Comparison of ENCODE assay signal across 10 mouse cellular contexts in genomic region chr9:63754039-63754438, GRCm38 (mm10). TPM values are rescaled to one million over a fixed set of nuclear protein-coding genes. Genes with fewer than 3 reads are reported as not detected.
DNase-seq lines count a peak whose midpoint lies in the region; ATAC-seq and TF ChIP-seq lines count a peak whose summit lies in the region.
"Had no signal": no experiment of that assay in that cellular context is flagged by ENCODE, and none has a peak within 500 bp of the region (broad histone marks: within the 10 kb centered on the region; RNA-seq: fewer than 3 reads in every experiment).

No protein-coding gene starts in this region.

- TF ChIP-seq POLR2A in cortical plate, adult 2 months (IDR thresholded peaks at IDR 0.05; ENCODE audit: extremely low read depth, insufficient read depth, low read length) = no peak

- H3K36me3 ChIP-seq in heart, embryonic 15.5 days = no peaks in the 10 kb centered on the region
- no peaks in the 10 kb centered on the region for H3K36me3 ChIP-seq in forebrain, postnatal 0 days (ENCODE audit: insufficient read depth)
- peaks cover 4% of the 10 kb centered on the region; the same call in 1 of the 2 replicates for H3K36me3 ChIP-seq in limb, embryonic 13.5 days

- no peak overlapping the region for H3K27ac ChIP-seq in heart, embryonic 15.5 days
- no peak overlapping the region for H3K27ac ChIP-seq in cortical plate, adult 2 months (ENCODE audit: insufficient read depth, low read length)
- H3K27ac ChIP-seq in forebrain, postnatal 0 days (ENCODE audit: low read depth, low read length) = no peak overlapping the region
- H3K27ac ChIP-seq in limb, embryonic 13.5 days = no peak overlapping the region
- H3K27ac ChIP-seq: liver, embryonic 14.5 days had no signal

- H3K9ac ChIP-seq in heart, embryonic 15.5 days = no peak overlapping the region; the same call in 1 of the 2 replicates
- no peak overlapping the region for H3K9ac ChIP-seq in forebrain, postnatal 0 days
- peak overlapping the region; percentile 99; the same call in 1 of the 2 replicates for H3K9ac ChIP-seq in limb, embryonic 13.5 days
- H3K9ac ChIP-seq: liver, embryonic 14.5 days had no signal

- H3K4me1 ChIP-seq in heart, embryonic 15.5 days (replicated peaks) = peaks cover 77% of the 10 kb centered on the region
- H3K4me1 ChIP-seq in cortical plate, adult 2 months (ENCODE audit: control insufficient read depth, insufficient read depth, low read length) = peaks cover 12% of the 10 kb centered on the region
- peaks cover 24% of the 10 kb centered on the region for H3K4me1 ChIP-seq in forebrain, postnatal 0 days (ENCODE audit: insufficient read depth)
- H3K4me1 ChIP-seq in limb, embryonic 13.5 days = peaks cover 76% of the 10 kb centered on the region

- peak overlapping the region; percentile 76 for H3K4me2 ChIP-seq in heart, embryonic 15.5 days
- peak overlapping the region; percentile 99; the same call in 1 of the 2 replicates for H3K4me2 ChIP-seq in forebrain, postnatal 0 days (ENCODE audit: low read depth)
- peak overlapping the region; percentile 95 for H3K4me2 ChIP-seq in limb, embryonic 13.5 days (replicated peaks)

- no peak for ATAC-seq in heart, embryonic 15.5 days (replicated peaks; ENCODE audit: insufficient number of reproducible peaks, insufficient read depth, low FRiP score, low read depth)
- ATAC-seq in forebrain, postnatal 0 days = no peak
- no peak for ATAC-seq in limb, embryonic 13.5 days (ENCODE audit: low FRiP score, low read depth)

- no peaks in the 10 kb centered on the region for H3K27me3 ChIP-seq in heart, embryonic 15.5 days
- H3K27me3 ChIP-seq in forebrain, postnatal 0 days (ENCODE audit: insufficient read depth, low read length) = no peaks in the 10 kb centered on the region
- no peaks in the 10 kb centered on the region for H3K27me3 ChIP-seq in limb, embryonic 13.5 days

- DNase-seq in heart, postnatal 36 days = no peak
- no peak for DNase-seq in forebrain, postnatal 0 days
- DNase-seq in testis, postnatal 10 days (ENCODE audit: low spot score) = no peak
- no peak for DNase-seq in ovary, postnatal 14 days (ENCODE audit: low spot score)
- DNase-seq in B cell, adult 2 months = no peak
- DNase-seq: cerebellum, postnatal 14 days had no signal

- no peak for TF ChIP-seq CTCF in cortical plate, adult 2 months (IDR thresholded peaks at IDR 0.05; ENCODE audit: extremely low read depth, insufficient read depth, low read length)
- TF ChIP-seq CTCF in forebrain, postnatal 0 days (IDR thresholded peaks at IDR 0.05; ENCODE audit: low read depth) = no peak

- no peak overlapping the region for H3K4me3 ChIP-seq in heart, embryonic 15.5 days
- peak overlapping the region; percentile 84; the same call in 1 of the 2 replicates for H3K4me3 ChIP-seq in cortical plate, adult 2 months (ENCODE audit: insufficient read depth, low read length)
- H3K4me3 ChIP-seq in forebrain, postnatal 0 days (ENCODE audit: low read depth, low read length) = no peak overlapping the region
- peak overlapping the region; percentile 92 for H3K4me3 ChIP-seq in limb, embryonic 13.5 days

- 75% methylated on average over 5 of the region's 5 CpGs for WGBS in heart, embryonic 15.5 days
- WGBS in forebrain, postnatal 0 days = 73% methylated on average over 5 of the region's 5 CpGs
- WGBS in limb, embryonic 13.5 days = 75% methylated on average over 5 of the region's 5 CpGs

- intact Hi-C loops in heart, postnatal 36 days (cut with DNase I) = loop anchor here (10.0 kb wide), 1 partner anchor 619 kb away; no protein-coding TSS in a partner anchor

- H3K9me3 ChIP-seq in heart, embryonic 15.5 days (replicated peaks) = no peaks in the 10 kb centered on the region
- no peaks in the 10 kb centered on the region for H3K9me3 ChIP-seq in forebrain, postnatal 0 days (ENCODE audit: low read length)
- no peaks in the 10 kb centered on the region for H3K9me3 ChIP-seq in limb, embryonic 13.5 days

RNA-seq across cellular contexts. Expression of gene Smad3, which starts 3.8 kb away (rescaled TPM):
- 11.6 and 14.8 TPM in 2 replicates for polyA plus RNA-seq in heart, embryonic 15.5 days (2015; fragmentation: Nextera tagmentation; extraction: Ambion mirVana)
- 10 to 100 TPM; 12.5 to 13.2 TPM for total RNA-seq in heart, postnatal 36 days (2021)
- 40.3 and 46.8 TPM in 2 replicates for polyA plus RNA-seq in cortical plate, adult 2 months (2012; rRNA removed)
- total RNA-seq in forebrain, postnatal 0 days (2014; rRNA removed) = 16.0 and 17.6 TPM in 2 replicates
- 5.0 and 5.5 TPM in 2 replicates for polyA plus RNA-seq in forebrain, postnatal 0 days (2015; fragmentation: Nextera tagmentation; extraction: Ambion mirVana)
- 33.8 and 34.8 TPM in 2 replicates for polyA plus RNA-seq in limb, embryonic 13.5 days (2015; fragmentation: Nextera tagmentation; extraction: Ambion mirVana)

Comparison
In these comparisons a context has a peak if more than half of its experiments do, and no peak if none do; other contexts are left out.
1. H3K4me3 ChIP-seq: peak in cortical plate, adult 2 months (single experiment) and limb, embryonic 13.5 days (single experiment); none in heart, embryonic 15.5 days (single experiment) and forebrain, postnatal 0 days (single experiment).
2. Peak in every context shown above with its lines, with median percentiles within 50 percentile points of each other: H3K4me2 ChIP-seq.